Mouse (Mus musculus): ENCODE measurements at regions not wholly inside any gene's neighbourhood (a gene's known extent, or its start where the extent isn't known, plus 50 kb on each side); places are given as distances from the start of the nearest gene placed in this dataset.

GRCm38 (mm10) chr5:121078531-121078930 lies 68.6 kb upstream of the Rph3a start:
- DNase-seq = peak; percentile 88

- no peak for DNase-seq
Observed at GRCm38 (mm10) chr5:121076741-121077140, 66.8 kb upstream of the Rph3a start.

- peak; percentile 71 for DNase-seq
Observed at GRCm38 (mm10) chr5:121068821-121069220, 58.9 kb upstream of the Rph3a start.

- DNase-seq = no peak
Observed at GRCm38 (mm10) chr5:121064721-121065120, 54.8 kb upstream of the Rph3a start.

- no peak for DNase-seq
Observed at GRCm38 (mm10) chr5:121062930-121063584, 53.2 kb upstream of the Rph3a start.

- no peak for DNase-seq
Observed at GRCm38 (mm10) chr5:121061688-121062087, 51.8 kb upstream of the Rph3a start.
